14 mouse cellular contexts compared by ENCODE assay signal in the genomic region with DNA sequence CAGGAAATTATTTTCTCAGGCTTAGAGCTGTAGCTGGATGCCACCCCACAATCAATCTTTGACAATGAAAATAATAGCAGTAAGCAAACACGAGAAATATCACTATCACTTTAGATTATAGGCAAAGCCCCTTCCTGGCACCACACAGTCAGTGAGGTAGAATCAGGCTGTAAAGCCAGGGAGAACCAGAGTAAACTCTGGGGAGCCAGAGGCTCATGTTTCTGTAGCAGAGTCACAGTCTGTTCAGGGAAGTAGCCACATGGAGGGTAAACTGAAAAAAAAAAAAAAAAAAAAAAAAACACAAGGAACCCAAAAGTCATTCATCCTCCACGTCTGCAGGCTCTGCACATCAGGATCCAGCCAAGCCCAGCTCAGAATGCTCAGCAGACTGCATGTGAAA.
A peak's percentile ranks its signal among the peaks of the same experiment; 100 is the strongest.
DNase-seq lines count a peak whose midpoint lies in the region; ATAC-seq and TF ChIP-seq lines count a peak whose summit lies in the region.
"Had no signal": no experiment of that assay in that cellular context is flagged by ENCODE, and none has a peak within 500 bp of the region (broad histone marks: within the 10 kb centered on the region; RNA-seq: fewer than 3 reads in every experiment).

No protein-coding gene starts in this region.

- H3K9me3 ChIP-seq in forebrain, postnatal 0 days (ENCODE audit: low read length): peaks cover 9% of the 10 kb centered on the region; the same call in 1 of the 2 replicates
- peaks cover 11% of the 10 kb centered on the region; the same call in 1 of the 2 replicates for H3K9me3 ChIP-seq in forebrain, embryonic 13.5 days (replicated peaks)
- peaks cover 7% of the 10 kb centered on the region for H3K9me3 ChIP-seq in hindbrain, embryonic 13.5 days
- H3K9me3 ChIP-seq in hindbrain, embryonic 11.5 days (ENCODE audit: control insufficient read depth, low read length): no peaks in the 10 kb centered on the region
- peaks cover 22% of the 10 kb centered on the region for H3K9me3 ChIP-seq in CH12.LX (replicated peaks; ENCODE audit: low read length)
- peaks cover 11% of the 10 kb centered on the region for H3K9me3 ChIP-seq in embryonic facial prominence, embryonic 14.5 days (ENCODE audit: control insufficient read depth, low read length)
- H3K9me3 ChIP-seq: liver, embryonic 13.5 days; midbrain, embryonic 15.5 days; stomach, embryonic 15.5 days had no signal

- no peak for TF ChIP-seq EP300 in CH12.LX (IDR thresholded peaks at IDR 0.05; ENCODE audit: low read length)

- H3K4me1 ChIP-seq in forebrain, postnatal 0 days (ENCODE audit: insufficient read depth): no peaks in the 10 kb centered on the region
- H3K4me1 ChIP-seq in forebrain, embryonic 13.5 days: 0 out of 2 replicates have a peak, but pooled peaks cover 7% of the 10 kb centered on the region
- H3K4me1 ChIP-seq in hindbrain, embryonic 13.5 days (replicated peaks): peaks cover 4% of the 10 kb centered on the region; the same call in 1 of the 2 replicates
- H3K4me1 ChIP-seq in hindbrain, embryonic 11.5 days (replicated peaks; ENCODE audit: control insufficient read depth, insufficient read depth, low read length): no peaks in the 10 kb centered on the region
- peaks cover 4 to 20% of the 10 kb centered on the region in 2 experiments; a peak in 3 of 4 replicates for H3K4me1 ChIP-seq in CH12.LX (ENCODE audit: control insufficient read depth in 1 of 2, insufficient read depth in 2 of 2)
- H3K4me1 ChIP-seq in embryonic facial prominence, embryonic 14.5 days (ENCODE audit: control insufficient read depth, insufficient read depth, low read length): no peaks in the 10 kb centered on the region
- H3K4me1 ChIP-seq: liver, embryonic 13.5 days; stomach, embryonic 15.5 days had no signal

- H3K36me3 ChIP-seq in forebrain, postnatal 0 days (ENCODE audit: insufficient read depth): no peaks in the 10 kb centered on the region
- H3K36me3 ChIP-seq in forebrain, embryonic 13.5 days (ENCODE audit: poor library complexity, severe bottlenecking): no peaks in the 10 kb centered on the region
- H3K36me3 ChIP-seq in hindbrain, embryonic 13.5 days: no peaks in the 10 kb centered on the region
- H3K36me3 ChIP-seq in hindbrain, embryonic 11.5 days (ENCODE audit: control insufficient read depth, insufficient read depth, low read length): no peaks in the 10 kb centered on the region
- no peaks in the 10 kb centered on the region for H3K36me3 ChIP-seq in CH12.LX (replicated peaks in 1 of 2; ENCODE audit: control insufficient read depth in 1 of 2, insufficient read depth in 1 of 2, low read length in 1 of 2)
- H3K36me3 ChIP-seq in embryonic facial prominence, embryonic 14.5 days (ENCODE audit: control insufficient read depth, insufficient read depth, low read length): no peaks in the 10 kb centered on the region
- H3K36me3 ChIP-seq: hindbrain, embryonic 15.5 days; liver, embryonic 13.5 days; midbrain, embryonic 15.5 days; neural tube, embryonic 13.5 days; stomach, embryonic 15.5 days had no signal

- TF ChIP-seq POLR2A in CH12.LX (IDR thresholded peaks at IDR 0.05; ENCODE audit: low read depth, low read length): no peak

- TF ChIP-seq CTCF in forebrain, postnatal 0 days (IDR thresholded peaks at IDR 0.05; ENCODE audit: low read depth): no peak
- TF ChIP-seq CTCF in CH12.LX (conservative IDR thresholded peaks at IDR 0.05 in 1 of 2, IDR thresholded peaks at IDR 0.05 in 1 of 2; ENCODE audit: low read depth in 2 of 2, low read length in 2 of 2): no peak

- DNase-seq in forebrain, postnatal 0 days: no peak
- no peak for DNase-seq in hindbrain, embryonic 11.5 days (ENCODE audit: low spot score)
- DNase-seq in CH12.LX (ENCODE audit: extremely low read depth): no peak
- DNase-seq in embryonic facial prominence, embryonic 14.5 days (ENCODE audit: low spot score): no peak
- DNase-seq in urinary bladder, postnatal 10 days (ENCODE audit: low spot score): no peak
- DNase-seq in embryo, embryonic 10.5 days (ENCODE audit: low spot score): no peak

- no peak for TF ChIP-seq RAD21 in CH12.LX (IDR thresholded peaks at IDR 0.05; ENCODE audit: low read depth, low read length)

- H3K4me3 ChIP-seq in forebrain, postnatal 0 days (ENCODE audit: low read depth, low read length): no peak overlapping the region
- no peak overlapping the region for H3K4me3 ChIP-seq in forebrain, embryonic 13.5 days
- H3K4me3 ChIP-seq in hindbrain, embryonic 13.5 days: no peak overlapping the region
- no peak overlapping the region for H3K4me3 ChIP-seq in hindbrain, embryonic 11.5 days (ENCODE audit: low read depth, low read length)
- H3K4me3 ChIP-seq in CH12.LX (replicated peaks in 1 of 3; ENCODE audit: low read depth in 2 of 3, low read length in 2 of 3, poor library complexity in 1 of 3): no peak overlapping the region
- no peak overlapping the region for H3K4me3 ChIP-seq in embryonic facial prominence, embryonic 14.5 days (ENCODE audit: low read depth, low read length)
- H3K4me3 ChIP-seq: hindbrain, embryonic 15.5 days; liver, embryonic 13.5 days; midbrain, embryonic 15.5 days; neural tube, embryonic 13.5 days; stomach, embryonic 15.5 days had no signal

- in situ Hi-C loops in CH12.LX (cut with MboI; ENCODE audit: low pct_ligation_motif_present, low pct_unique_long_range_greater_than_20kb, low sequenced_read_pairs): no loop called here

- peak overlapping the region; percentile 10; the same call in 1 of the 2 replicates for H3K27ac ChIP-seq in forebrain, postnatal 0 days (ENCODE audit: low read depth, low read length)
- no peak overlapping the region for H3K27ac ChIP-seq in forebrain, embryonic 13.5 days
- peak overlapping the region; percentile 26; the same call in 1 of the 2 replicates for H3K27ac ChIP-seq in hindbrain, embryonic 13.5 days
- H3K27ac ChIP-seq in hindbrain, embryonic 11.5 days (ENCODE audit: low read depth, low read length): no peak overlapping the region
- no peak overlapping the region for H3K27ac ChIP-seq in CH12.LX (ENCODE audit: insufficient read depth, low read depth)
- H3K27ac ChIP-seq in embryonic facial prominence, embryonic 14.5 days (replicated peaks; ENCODE audit: low read depth, low read length): no peak overlapping the region
- H3K27ac ChIP-seq: hindbrain, embryonic 15.5 days; liver, embryonic 13.5 days; macrophage; midbrain, embryonic 15.5 days; neural tube, embryonic 13.5 days; stomach, embryonic 15.5 days had no signal

- ATAC-seq in forebrain, postnatal 0 days: no peak
- ATAC-seq in forebrain, embryonic 13.5 days: no peak; the same call in 1 of the 2 replicates
- no peak for ATAC-seq in hindbrain, embryonic 13.5 days (ENCODE audit: low FRiP score)
- ATAC-seq in hindbrain, embryonic 11.5 days (ENCODE audit: low FRiP score): no peak
- ATAC-seq in embryonic facial prominence, embryonic 14.5 days (ENCODE audit: low read depth): peak; percentile 57; the same call in 1 of the 2 replicates

- no peak overlapping the region for H3K4me2 ChIP-seq in forebrain, postnatal 0 days (ENCODE audit: low read depth)
- H3K4me2 ChIP-seq in forebrain, embryonic 13.5 days: no peak overlapping the region
- H3K4me2 ChIP-seq in hindbrain, embryonic 13.5 days: no peak overlapping the region
- H3K4me2 ChIP-seq in hindbrain, embryonic 11.5 days (replicated peaks; ENCODE audit: low read depth, low read length): no peak overlapping the region
- H3K4me2 ChIP-seq in CH12.LX (ENCODE audit: insufficient read depth, low read depth, poor library complexity, severe bottlenecking): no peak overlapping the region
- H3K4me2 ChIP-seq in embryonic facial prominence, embryonic 14.5 days (ENCODE audit: low read depth, low read length): peak overlapping the region; percentile 35; the same call in 1 of the 2 replicates
- H3K4me2 ChIP-seq: hindbrain, embryonic 15.5 days; liver, embryonic 13.5 days had no signal

- H3K9ac ChIP-seq in forebrain, postnatal 0 days: no peak overlapping the region
- H3K9ac ChIP-seq in forebrain, embryonic 13.5 days: no peak overlapping the region
- H3K9ac ChIP-seq in hindbrain, embryonic 13.5 days: no peak overlapping the region
- H3K9ac ChIP-seq in hindbrain, embryonic 11.5 days (ENCODE audit: low read depth, low read length): no peak overlapping the region
- no peak overlapping the region for H3K9ac ChIP-seq in CH12.LX (ENCODE audit: insufficient read depth, low read depth)
- H3K9ac ChIP-seq in embryonic facial prominence, embryonic 14.5 days (ENCODE audit: low read depth, low read length): no peak overlapping the region
- H3K9ac ChIP-seq: hindbrain, embryonic 15.5 days; liver, embryonic 13.5 days; midbrain, embryonic 15.5 days; neural tube, embryonic 13.5 days; stomach, embryonic 15.5 days had no signal

- no peaks in the 10 kb centered on the region for H3K79me2 ChIP-seq in CH12.LX (replicated peaks; ENCODE audit: control insufficient read depth, extremely low read depth, insufficient read depth, poor library complexity, severe bottlenecking)

- H3K27me3 ChIP-seq in forebrain, postnatal 0 days (ENCODE audit: insufficient read depth, low read length): no peaks in the 10 kb centered on the region
- H3K27me3 ChIP-seq in forebrain, embryonic 13.5 days: no peaks in the 10 kb centered on the region
- H3K27me3 ChIP-seq in hindbrain, embryonic 13.5 days: no peaks in the 10 kb centered on the region
- H3K27me3 ChIP-seq in hindbrain, embryonic 11.5 days (ENCODE audit: control insufficient read depth, insufficient read depth, low read length): no peaks in the 10 kb centered on the region
- H3K27me3 ChIP-seq in CH12.LX (replicated peaks): peaks cover 12% of the 10 kb centered on the region
- H3K27me3 ChIP-seq in embryonic facial prominence, embryonic 14.5 days (replicated peaks; ENCODE audit: control insufficient read depth, insufficient read depth, low read length): no peaks in the 10 kb centered on the region
- H3K27me3 ChIP-seq: hindbrain, embryonic 15.5 days; liver, embryonic 13.5 days; midbrain, embryonic 15.5 days; neural tube, embryonic 13.5 days had no signal

- dilution Hi-C loops in CH12.LX (cut with MboI; ENCODE audit: extremely low pct_ligation_motif_present, extremely low pct_unique_long_range_greater_than_20kb, low sequenced_read_pairs): no loop called here

- WGBS in forebrain, postnatal 0 days: 24% methylated on average over 2 of the region's 2 CpGs
- 61% methylated on average over 2 of the region's 2 CpGs for WGBS in forebrain, embryonic 13.5 days
- WGBS in hindbrain, embryonic 13.5 days: 52% methylated on average over 2 of the region's 2 CpGs
- whole genome bisulfite sequencing in hindbrain, embryonic 11.5 days: 64% methylated on average over 2 of the region's 2 CpGs
- WGBS in embryonic facial prominence, embryonic 14.5 days: 46% methylated on average over 2 of the region's 2 CpGs

TF ChIP-seq in CH12.LX, 34 proteins besides CTCF, POLR2A, EP300 and RAD21:
- TF ChIP-seq ZNF384 (IDR thresholded peaks at IDR 0.05; ENCODE audit: low read depth, low read length): peak; percentile 27; the same call in 1 of the 2 replicates
- no peak for TF ChIP-seq HCFC1 (IDR thresholded peaks at IDR 0.05; ENCODE audit: low read depth, low read length)

Comparison
In these comparisons a context has a peak if more than half of its experiments do, and no peak if none do; other contexts are left out.
1. H3K27ac ChIP-seq: peak in forebrain, postnatal 0 days (single experiment) and hindbrain, embryonic 13.5 days (single experiment); none in forebrain, embryonic 13.5 days (single experiment), hindbrain, embryonic 11.5 days (single experiment), CH12.LX (single experiment) and embryonic facial prominence, embryonic 14.5 days (single experiment).